Mouse (Mus musculus) limb, embryonic 15.5 days (tissue): ENCODE data around the gene Pip5kl1. TPM values are rescaled to one million over a fixed set of nuclear protein-coding genes. Genes with fewer than 3 reads are reported as not detected.

Source experiments
- ATAC-seq: fragments of 200-750 bp; cut with Nextera tagmentation; 2 replicates; pipeline ENCODE4 v1.8.0; 2017; ENCODE audit warnings: low read depth, moderate TSS enrichment; ENCODE audit not compliant: insufficient number of reproducible peaks, low FRiP score, low TSS enrichment
- H3K27ac ChIP-seq: fragments of 300-500 bp; sonication (generic); 2 replicates; pipeline ENCODE4 v1.5.1; 2015; ENCODE audit warnings: moderate library complexity, mild to moderate bottlenecking, inconsistent platforms
- H3K27me3 ChIP-seq: fragments of 300-500 bp; sonication (generic); 2 replicates; pipeline ENCODE4 v1.6.1; 2015; ENCODE audit warnings: inconsistent platforms
- H3K36me3 ChIP-seq: fragments of 300-500 bp; sonication (generic); 2 replicates; pipeline ENCODE4 v1.6.1; 2015; ENCODE audit warnings: inconsistent platforms
- H3K4me1 ChIP-seq: fragments of 300-500 bp; sonication (generic); 2 replicates; pipeline ENCODE4 v1.6.1; 2015; ENCODE audit warnings: inconsistent platforms
- H3K4me2 ChIP-seq: fragments of 300-500 bp; sonication (generic); 2 replicates; pipeline ENCODE4 v1.6.1; 2015; ENCODE audit warnings: mild to moderate bottlenecking, inconsistent platforms
- H3K4me3 ChIP-seq: fragments of 300-500 bp; sonication (generic); 2 replicates; pipeline ENCODE4 v1.5.1; 2015; ENCODE audit warnings: mild to moderate bottlenecking, inconsistent platforms
- H3K9ac ChIP-seq: fragments of 300-500 bp; sonication (generic); 2 replicates; pipeline ENCODE4 v1.6.1; 2015; ENCODE audit warnings: inconsistent platforms
- H3K9me3 ChIP-seq: fragments of 300-500 bp; sonication (generic); 2 replicates; pipeline ENCODE4 v1.6.1; 2016; ENCODE audit warnings: inconsistent platforms
- WGBS: fragments of 180-500 bp; shearing (Covaris S2); methylation state at CpG from one replicate; pipeline ENCODE4 v1.1.7; 2015; 5-methylcytosine and 5-hydroxymethylcytosine counted together
- polyA plus RNA-seq: library from polyadenylated mRNA; unstranded; fragments of >200 nt; fragmentation: Nextera tagmentation; extraction: Ambion mirVana; gene quantifications from 2 replicates; pipeline ENCODE4 v1.2.1, GENCODE M21; 2015

Pip5kl1 gene
- polyA plus RNA-seq, 1 experiment from 2014 or later: 0.12 TPM

GRCm38 (mm10) chr2:32537360-32537905, 37.2 kb upstream of the Pip5kl1 start:
- Histone ChIP-seq H3K4me3 (peak overlapping the region; percentile 92), H3K27me3 (no peaks in the 10 kb centered on the region), H3K36me3 (no peaks in the 10 kb centered on the region), H3K27ac (peak overlapping the region; percentile 99), H3K4me2 (peak overlapping the region; percentile 84), H3K9ac (peak overlapping the region; percentile 96; the same call in 1 of the 2 replicates), H3K4me1 (peaks cover 74% of the 10 kb centered on the region), H3K9me3 (no peaks in the 10 kb centered on the region)
- WGBS: 13% methylated on average over 9 of the region's 9 CpGs
- no peak for ATAC-seq

DNA sequence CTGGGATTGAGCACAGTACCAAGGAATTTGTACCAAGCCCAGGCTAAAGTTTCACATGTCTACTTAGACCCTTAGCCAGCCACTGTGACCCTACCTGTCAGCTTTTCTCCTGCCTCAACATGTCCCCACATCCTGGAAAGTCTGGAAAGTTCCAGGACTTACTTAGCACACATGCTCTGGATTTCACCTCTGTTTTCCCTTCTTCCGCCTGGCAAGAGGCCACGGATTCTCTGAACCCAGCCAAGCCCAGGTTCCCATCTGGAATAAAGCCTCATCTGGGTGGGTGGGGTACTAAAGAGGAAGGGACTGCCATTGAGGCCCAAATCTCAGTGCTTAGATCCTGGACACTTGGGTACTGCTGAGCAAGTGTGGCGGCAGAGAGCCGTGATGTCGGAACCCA, 36.7 kb upstream of the Pip5kl1 start:
- WGBS: 50% methylated on average over 5 of the region's 5 CpGs
- Histone ChIP-seq H3K4me1 (peaks cover 79% of the 10 kb centered on the region), H3K9me3 (no peaks in the 10 kb centered on the region), H3K9ac (0 out of 2 replicates have a peak overlapping the region, but pooled peaks have one; percentile 4), H3K4me3 (peak overlapping the region; percentile 92), H3K4me2 (peak overlapping the region; percentile 84), H3K36me3 (no peaks in the 10 kb centered on the region), H3K27ac (peak overlapping the region; percentile 99), H3K27me3 (no peaks in the 10 kb centered on the region)
- no peak for ATAC-seq

GRCm38 (mm10) chr2:32538461-32538860, 36.1 kb upstream of the Pip5kl1 start:
- Histone ChIP-seq H3K9me3 (no peaks in the 10 kb centered on the region), H3K4me2 (peak overlapping the region; percentile 84), H3K27me3 (no peaks in the 10 kb centered on the region), H3K4me1 (peaks cover 83% of the 10 kb centered on the region), H3K4me3 (0 out of 2 replicates have a peak overlapping the region, but pooled peaks have one; percentile 92), H3K9ac (no peak overlapping the region), H3K36me3 (no peaks in the 10 kb centered on the region), H3K27ac (peak overlapping the region; percentile 99)
- WGBS: 60% methylated on average over 4 of the region's 4 CpGs
- ATAC-seq: no peak

DNA sequence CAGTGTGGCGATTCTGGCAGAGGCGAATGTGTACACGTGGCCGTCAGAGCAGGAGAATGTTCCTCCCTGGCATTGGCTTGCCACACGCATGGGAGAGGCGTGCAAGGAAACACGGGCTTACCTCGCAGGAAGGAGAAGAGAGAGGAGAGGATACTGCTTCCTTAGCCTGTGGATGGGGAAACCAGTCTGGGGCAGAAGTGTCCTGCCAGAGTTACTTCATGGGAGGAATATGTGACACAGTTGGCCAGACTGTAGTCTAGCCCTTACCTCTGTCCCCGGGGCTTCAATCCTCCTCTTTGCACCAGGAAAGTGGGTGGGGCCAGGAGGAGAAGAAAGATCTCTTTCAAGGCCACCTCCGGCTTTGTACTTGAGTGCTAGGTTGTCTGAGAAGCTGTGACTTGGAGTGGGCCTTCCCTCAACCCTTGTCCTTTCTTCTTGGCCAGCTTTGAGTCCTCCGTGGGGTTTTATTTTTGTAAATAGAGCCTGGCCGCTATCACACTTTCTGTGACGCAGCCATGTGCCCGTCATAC, 35.1 kb upstream of the Pip5kl1 start:
- H3K4me1 ChIP-seq: peaks cover 72% of the 10 kb centered on the region
- peak overlapping the region; percentile 99 for H3K27ac ChIP-seq
- H3K27me3 ChIP-seq: no peaks in the 10 kb centered on the region
- no peak overlapping the region for H3K9ac ChIP-seq
- no peaks in the 10 kb centered on the region for H3K36me3 ChIP-seq
- no peaks in the 10 kb centered on the region for H3K9me3 ChIP-seq
- WGBS: 70% methylated on average over 14 of the region's 14 CpGs
- H3K4me3 ChIP-seq: no peak overlapping the region
- H3K4me2 ChIP-seq: peak overlapping the region; percentile 12
- no peak for ATAC-seq

GRCm38 (mm10) chr2:32541333-32541908, 33.2 kb upstream of the Pip5kl1 start:
- Histone ChIP-seq H3K36me3 (no peaks in the 10 kb centered on the region), H3K4me2 (no peak overlapping the region), H3K9ac (no peak overlapping the region), H3K27me3 (no peaks in the 10 kb centered on the region), H3K4me1 (peaks cover 63% of the 10 kb centered on the region), H3K9me3 (no peaks in the 10 kb centered on the region), H3K27ac (peak overlapping the region; percentile 43), H3K4me3 (no peak overlapping the region)
- WGBS: 70% methylated on average over 2 of the region's 2 CpGs
- ATAC-seq: no peak

DNA sequence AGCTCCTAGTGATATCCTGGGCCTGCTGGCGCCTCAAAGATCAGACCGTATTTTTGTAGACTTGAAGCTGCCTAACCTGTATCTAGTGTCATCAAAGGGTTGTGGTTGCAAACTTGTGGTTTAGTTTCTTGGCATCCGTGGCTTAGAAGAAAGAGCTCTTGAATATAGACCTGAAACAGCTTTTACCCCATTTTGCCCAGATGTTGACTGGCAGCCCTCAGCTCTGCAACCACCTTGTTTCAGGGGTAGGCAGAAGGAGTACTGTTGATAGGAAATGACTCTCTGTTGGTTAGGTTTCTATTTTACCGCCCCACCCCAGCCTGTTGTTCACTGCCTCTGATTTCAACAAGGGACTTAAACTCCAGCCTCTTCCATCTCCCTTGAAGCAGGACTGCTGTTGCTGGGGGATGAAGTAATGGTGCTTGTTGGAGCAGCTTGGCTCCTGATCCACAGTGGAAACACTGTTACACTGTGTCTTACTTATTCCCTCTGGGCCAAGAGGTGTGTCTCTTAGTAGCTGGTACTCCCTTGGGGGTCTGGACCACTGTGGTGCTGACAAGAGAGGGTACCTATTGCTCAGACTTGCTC, 32.5 kb upstream of the Pip5kl1 start:
- Histone ChIP-seq H3K9me3 (no peaks in the 10 kb centered on the region), H3K36me3 (no peaks in the 10 kb centered on the region), H3K27ac (peak overlapping the region; percentile 38), H3K4me3 (no peak overlapping the region), H3K4me1 (peaks cover 61% of the 10 kb centered on the region), H3K9ac (no peak overlapping the region), H3K4me2 (no peak overlapping the region), H3K27me3 (no peaks in the 10 kb centered on the region)
- WGBS: 77% methylated on average over 4 of the region's 4 CpGs
- ATAC-seq: no peak

- Histone ChIP-seq H3K9me3 (no peaks in the 10 kb centered on the region), H3K36me3 (no peaks in the 10 kb centered on the region), H3K9ac (no peak overlapping the region), H3K27ac (no peak overlapping the region), H3K27me3 (no peaks in the 10 kb centered on the region), H3K4me3 (no peak overlapping the region), H3K4me1 (peaks cover 57% of the 10 kb centered on the region), H3K4me2 (no peak overlapping the region)
- no peak for ATAC-seq
- 67% methylated on average over 3 of the region's 3 CpGs for WGBS
These were observed 31.6 kb upstream of the Pip5kl1 start for GRCm38 (mm10) chr2:32543031-32543449.

DNA sequence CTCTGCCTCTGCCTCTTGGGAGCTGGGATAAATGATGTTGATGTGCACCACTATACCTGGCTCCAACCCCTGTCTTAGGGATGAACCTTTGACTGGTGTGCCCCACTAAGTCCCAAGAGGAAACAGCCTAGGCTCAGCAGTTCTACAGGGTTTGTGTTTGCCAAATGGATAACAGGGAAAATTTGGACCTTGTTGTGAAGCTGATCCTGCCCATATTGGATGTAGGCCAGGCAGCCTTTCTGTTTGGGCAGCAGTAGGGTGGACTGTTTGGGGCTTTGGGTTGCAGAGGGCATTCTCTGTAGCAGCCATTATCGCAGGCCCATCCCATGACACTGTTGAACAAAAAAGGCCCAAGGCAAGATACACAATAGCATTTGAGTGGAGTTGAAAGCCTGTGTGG, 27.6 kb upstream of the Pip5kl1 start:
- peaks cover 61% of the 10 kb centered on the region for H3K4me1 ChIP-seq

DNA sequence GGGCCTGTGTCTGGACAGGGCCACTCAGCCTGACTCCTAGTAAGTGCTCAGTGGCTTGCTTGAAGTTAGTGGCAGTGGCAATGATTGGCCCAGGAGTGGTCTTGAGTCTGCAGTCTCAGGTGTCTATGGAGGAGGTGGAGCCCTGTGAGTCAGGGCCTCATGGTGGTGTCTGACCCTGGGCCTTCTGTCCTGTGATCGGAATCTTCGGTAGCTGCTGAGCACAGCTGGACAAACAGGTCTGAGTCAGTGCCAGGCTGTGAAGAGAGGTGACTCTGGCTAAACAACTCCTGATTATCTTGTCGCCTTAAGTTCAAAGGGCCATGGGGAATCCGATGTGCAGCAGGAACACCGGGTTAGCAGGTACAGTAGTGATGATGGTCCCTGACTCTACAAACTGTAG, 27.2 kb upstream of the Pip5kl1 start:
- no peak overlapping the region for H3K4me2 ChIP-seq
- H3K4me3 ChIP-seq: no peak overlapping the region
- H3K36me3 ChIP-seq: peaks cover 4% of the 10 kb centered on the region; the same call in 1 of the 2 replicates
- H3K27ac ChIP-seq: no peak overlapping the region
- 82% methylated on average over 5 of the region's 5 CpGs for WGBS
- H3K9me3 ChIP-seq: no peaks in the 10 kb centered on the region
- ATAC-seq: no peak
- H3K27me3 ChIP-seq: no peaks in the 10 kb centered on the region
- H3K9ac ChIP-seq: no peak overlapping the region
- H3K4me1 ChIP-seq: peaks cover 57% of the 10 kb centered on the region

More for the DNA sequence above, 27.6 kb upstream of the Pip5kl1 start:
- Histone ChIP-seq H3K9ac (no peak overlapping the region), H3K9me3 (no peaks in the 10 kb centered on the region), H3K27me3 (no peaks in the 10 kb centered on the region), H3K36me3 (peaks cover 4% of the 10 kb centered on the region; the same call in 1 of the 2 replicates), H3K4me3 (no peak overlapping the region), H3K4me2 (no peak overlapping the region), H3K27ac (no peak overlapping the region)
- WGBS: 85% methylated on average over 1 of the region's 1 CpGs
- no peak for ATAC-seq

DNA sequence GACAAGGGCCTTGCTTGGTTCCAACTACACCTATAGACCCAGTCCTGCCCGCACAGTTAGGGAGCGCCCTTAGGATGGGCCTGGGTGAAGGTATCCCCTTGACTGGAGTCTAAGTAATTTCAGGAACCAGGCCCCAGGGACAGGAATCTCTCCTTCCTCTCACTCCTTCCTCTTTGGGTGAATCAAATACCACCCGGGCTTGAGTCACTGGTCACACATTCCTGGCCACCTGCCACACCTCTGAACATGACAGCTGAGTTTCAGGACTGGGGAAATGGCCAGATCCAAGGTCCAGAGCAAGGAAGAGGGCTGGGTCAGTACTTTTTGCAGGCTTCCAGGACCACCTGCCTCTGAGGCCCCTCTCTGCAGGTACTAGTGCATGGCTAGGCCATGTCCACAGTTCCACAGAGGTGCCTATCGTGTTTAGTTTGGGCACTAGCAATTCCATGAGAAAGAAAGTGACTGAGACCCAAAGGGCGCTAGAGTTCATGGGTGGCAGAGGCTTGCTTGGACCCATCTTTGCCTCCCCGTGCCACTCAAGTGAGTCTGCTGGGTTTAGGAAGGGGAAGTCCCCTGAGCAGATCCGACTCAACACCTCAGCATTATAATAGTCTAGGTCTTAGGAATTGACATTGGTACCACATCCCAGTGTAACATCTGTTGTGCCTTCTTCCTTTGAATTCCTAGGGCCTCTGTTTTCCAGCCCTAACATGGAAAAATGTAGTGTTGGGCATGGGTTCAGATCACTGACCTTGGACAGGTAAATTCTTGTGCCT, 26.4 kb upstream of the Pip5kl1 start:
- WGBS: 86% methylated on average over 7 of the region's 7 CpGs
- Histone ChIP-seq H3K4me2 (no peak overlapping the region), H3K36me3 (peaks cover 4% of the 10 kb centered on the region; the same call in 1 of the 2 replicates), H3K9me3 (no peaks in the 10 kb centered on the region), H3K27ac (peak overlapping the region; percentile 90), H3K4me3 (no peak overlapping the region), H3K4me1 (peaks cover 50% of the 10 kb centered on the region), H3K27me3 (no peaks in the 10 kb centered on the region), H3K9ac (no peak overlapping the region)
- no peak for ATAC-seq

DNA sequence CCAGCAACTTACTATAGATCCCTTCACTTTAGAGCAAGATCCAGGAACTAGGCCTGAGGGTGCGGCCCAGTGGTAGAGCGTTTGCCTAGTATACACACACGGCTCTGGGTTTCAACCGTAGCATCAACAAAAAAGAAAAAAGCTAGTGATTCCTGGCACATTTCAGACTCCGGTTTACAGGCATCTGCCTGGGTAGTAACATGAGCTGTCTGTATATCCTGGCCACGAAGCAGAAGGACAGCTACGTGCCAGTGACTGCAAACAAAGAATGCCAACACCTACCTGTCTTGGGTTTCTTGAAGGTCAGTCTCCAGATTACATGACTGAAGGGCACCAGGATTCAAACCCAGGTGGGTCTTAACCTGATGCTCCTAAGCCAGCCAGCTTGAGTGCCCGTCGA, 25.4 kb upstream of the Pip5kl1 start:
- H3K27me3 ChIP-seq: no peaks in the 10 kb centered on the region
- H3K27ac ChIP-seq: peak overlapping the region; percentile 90
- ATAC-seq: no peak
- no peak overlapping the region for H3K4me3 ChIP-seq
- peaks cover 4% of the 10 kb centered on the region; the same call in 1 of the 2 replicates for H3K36me3 ChIP-seq
- no peaks in the 10 kb centered on the region for H3K9me3 ChIP-seq
- H3K9ac ChIP-seq: no peak overlapping the region
- H3K4me2 ChIP-seq: 0 out of 2 replicates have a peak overlapping the region, but pooled peaks have one; percentile 6
- H3K4me1 ChIP-seq: peaks cover 50% of the 10 kb centered on the region
- WGBS: 42% methylated on average over 9 of the region's 9 CpGs
